Mouse (Mus musculus) CH12.LX (cell line): ENCODE data around the gene Stx1a. TPM values are rescaled to one million over a fixed set of nuclear protein-coding genes. Genes with fewer than 3 reads are reported as not detected.

Source experiments
- DNase-seq: peaks from one replicate; pipeline ENCODE4 v3.0.0-alpha.2; 2013; ENCODE audit errors: extremely low read depth
- H3K27ac ChIP-seq: 2 replicates; pipeline ENCODE4 v1.5.1; 2012; ENCODE audit warnings: low read depth, mild to moderate bottlenecking, control low read depth, moderate library complexity; ENCODE audit not compliant: insufficient read depth
- H3K27me3 ChIP-seq: replicated peaks from 2 replicates; pipeline ENCODE3; 2012; ENCODE audit warnings: inconsistent platforms
- H3K36me3 ChIP-seq, 2 experiments: replicated peaks in 1 of 2; 2 replicates each; pipeline versions ENCODE3 to v1.6.1; 2012; ENCODE audit warnings: inconsistent platforms in 1 of 2, low read length in 1 of 2, mild to moderate bottlenecking in 1 of 2, mixed read lengths in 1 of 2, moderate library complexity in 1 of 2; ENCODE audit not compliant: control insufficient read depth in 1 of 2, insufficient read depth in 1 of 2
- H3K4me1 ChIP-seq, 2 experiments: 2 replicates each; pipeline ENCODE4 v1.6.1; 2012; ENCODE audit warnings: inconsistent platforms in 1 of 2, moderate library complexity in 1 of 2; ENCODE audit not compliant: insufficient read depth in 2 of 2, control insufficient read depth in 1 of 2
- H3K4me2 ChIP-seq: 2 replicates; pipeline ENCODE4 v1.6.1; 2012; ENCODE audit warnings: low read depth, mild to moderate bottlenecking, control low read depth; ENCODE audit not compliant: poor library complexity, insufficient read depth, severe bottlenecking
- H3K4me3 ChIP-seq, 3 experiments: fragments of 150-350 bp in 1 of 3; sonication (generic) in 1 of 3; replicated peaks in 1 of 3; 2 replicates each; pipeline versions ENCODE3 to v1.5.1; 2011 to 2012; ENCODE audit warnings: low read depth in 2 of 3, low read length in 2 of 3, mild to moderate bottlenecking in 2 of 3, moderate library complexity in 2 of 3, control low read depth in 1 of 3, improper control_type of control experiment in 1 of 3, inconsistent platforms in 1 of 3, mixed read lengths in 1 of 3; ENCODE audit not compliant: poor library complexity in 1 of 3
- H3K79me2 ChIP-seq: replicated peaks from 2 replicates; pipeline ENCODE4 v1.6.1; 2012; ENCODE audit warnings: mild to moderate bottlenecking, moderate library complexity; ENCODE audit not compliant: control insufficient read depth, poor library complexity, insufficient read depth, severe bottlenecking; ENCODE audit errors: extremely low read depth
- H3K9ac ChIP-seq: 2 replicates; pipeline ENCODE4 v1.6.1; 2012; ENCODE audit warnings: low read depth, mild to moderate bottlenecking, control low read depth, moderate library complexity; ENCODE audit not compliant: insufficient read depth
- H3K9me3 ChIP-seq: replicated peaks from 2 replicates; pipeline ENCODE3; 2012; ENCODE audit warnings: low read length, inconsistent platforms, mixed read lengths
- BHLHE40 ChIP-seq: IDR thresholded peaks from 2 replicates; pipeline ENCODE4 v1.6.1; 2011; ENCODE audit warnings: mild to moderate bottlenecking, low read depth, low read length, improper control_type of control experiment
- CHD1 ChIP-seq: IDR thresholded peaks from 2 replicates; pipeline ENCODE4 v1.6.1; 2012; ENCODE audit warnings: low read depth, low read length, improper control_type of control experiment, inconsistent platforms
- CTCF ChIP-seq, 2 experiments: IDR thresholded peaks in 1 of 2; conservative IDR thresholded peaks in 1 of 2; 2 replicates each; pipeline ENCODE4 v1.5.1; 2011 to 2012; ENCODE audit warnings: low read depth in 2 of 2, low read length in 2 of 2, improper control_type of control experiment in 1 of 2, inconsistent platforms in 1 of 2, mild to moderate bottlenecking in 1 of 2, moderate library complexity in 1 of 2
- E2F4 ChIP-seq: IDR thresholded peaks from 2 replicates; pipeline ENCODE4 v1.6.1; 2011; ENCODE audit warnings: low read depth, low read length, improper control_type of control experiment; ENCODE audit not compliant: insufficient replicate concordance
- ELF1 ChIP-seq: IDR thresholded peaks from 2 replicates; pipeline ENCODE4 v1.6.1; 2014; ENCODE audit warnings: low read depth, mild to moderate bottlenecking, inconsistent platforms, low read length, improper control_type of control experiment
- EP300 ChIP-seq: IDR thresholded peaks from 2 replicates; pipeline ENCODE4 v1.6.1; 2011; ENCODE audit warnings: low read length, improper control_type of control experiment
- HCFC1 ChIP-seq: IDR thresholded peaks from 2 replicates; pipeline ENCODE4 v1.6.1; 2012; ENCODE audit warnings: low read depth, mild to moderate bottlenecking, inconsistent platforms, low read length, improper control_type of control experiment
- JUN ChIP-seq: IDR thresholded peaks from 2 replicates; pipeline ENCODE4 v1.6.1; 2011; ENCODE audit warnings: low read depth, mild to moderate bottlenecking, low read length, improper control_type of control experiment, moderate library complexity; ENCODE audit not compliant: insufficient read depth
- KAT2A ChIP-seq: IDR thresholded peaks from 2 replicates; pipeline ENCODE4 v1.6.1; 2012; ENCODE audit warnings: low read length, improper control_type of control experiment, inconsistent platforms; ENCODE audit not compliant: insufficient replicate concordance
- MAX ChIP-seq: IDR thresholded peaks from 2 replicates; pipeline ENCODE4 v1.6.1; 2011; ENCODE audit warnings: low read length, improper control_type of control experiment
- MEF2A ChIP-seq: IDR thresholded peaks from 2 replicates; pipeline ENCODE4 v1.6.1; 2014; ENCODE audit warnings: low read depth, mild to moderate bottlenecking, inconsistent platforms, low read length, improper control_type of control experiment, borderline replicate concordance
- MXI1 ChIP-seq: IDR thresholded peaks from 2 replicates; pipeline ENCODE4 v1.6.1; 2011; ENCODE audit warnings: mild to moderate bottlenecking, low read depth, low read length, improper control_type of control experiment
- NRF1 ChIP-seq: IDR thresholded peaks from 2 replicates; pipeline ENCODE4 v1.6.1; 2014; ENCODE audit warnings: low read depth, mild to moderate bottlenecking, inconsistent platforms, low read length, improper control_type of control experiment, moderate library complexity
- PAX5 ChIP-seq: IDR thresholded peaks from 2 replicates; pipeline ENCODE4 v1.6.1; 2012; ENCODE audit warnings: low read length, inconsistent platforms, mixed read lengths
- RAD21 ChIP-seq: IDR thresholded peaks from 2 replicates; pipeline ENCODE4 v1.6.1; 2011; ENCODE audit warnings: low read depth, mild to moderate bottlenecking, low read length, improper control_type of control experiment, moderate library complexity
- RCOR1 ChIP-seq: conservative IDR thresholded peaks from 2 replicates; pipeline ENCODE4 v1.6.1; 2012; ENCODE audit warnings: low read depth, mild to moderate bottlenecking, inconsistent platforms, low read length, improper control_type of control experiment
- TBP ChIP-seq: conservative IDR thresholded peaks from 2 replicates; pipeline ENCODE4 v1.6.1; 2011; ENCODE audit warnings: low read depth, low read length, improper control_type of control experiment
- TCF12 ChIP-seq: IDR thresholded peaks from 2 replicates; pipeline ENCODE4 v1.6.1; 2014; ENCODE audit warnings: low read depth, mild to moderate bottlenecking, inconsistent platforms, low read length, improper control_type of control experiment
- USF1 ChIP-seq: IDR thresholded peaks from 2 replicates; pipeline ENCODE4 v1.6.1; 2014; ENCODE audit warnings: low read depth, mild to moderate bottlenecking, inconsistent platforms, low read length, improper control_type of control experiment
- USF2 ChIP-seq: conservative IDR thresholded peaks from 2 replicates; pipeline ENCODE4 v1.6.1; 2011; ENCODE audit warnings: low read depth, low read length, improper control_type of control experiment
- ZC3H11A ChIP-seq: IDR thresholded peaks from 2 replicates; pipeline ENCODE4 v1.6.1; 2012; ENCODE audit warnings: low read depth, mild to moderate bottlenecking, inconsistent platforms, low read length, improper control_type of control experiment
- ZKSCAN1 ChIP-seq: IDR thresholded peaks from 2 replicates; pipeline ENCODE4 v1.6.1; 2012; ENCODE audit warnings: low read depth, inconsistent platforms, low read length, improper control_type of control experiment, borderline replicate concordance
- ZMIZ1 ChIP-seq: IDR thresholded peaks from 2 replicates; pipeline ENCODE4 v1.6.1; 2012; ENCODE audit warnings: low read depth, mild to moderate bottlenecking, inconsistent platforms, low read length, improper control_type of control experiment
- dilution Hi-C: fragments of 300-500 bp; cut with MboI; formaldehyde crosslinking; loops from 2 replicates; pipeline ENCODE4 v1.14.3; 2020; ENCODE audit warnings: low sequenced_read_pairs; ENCODE audit not compliant: extremely low pct_unique_long_range_greater_than_20kb, extremely low pct_ligation_motif_present
- in situ Hi-C: fragments of 300-500 bp; cut with MboI; formaldehyde crosslinking; loops from 3 replicates; pipeline ENCODE4 v1.14.3; 2019; ENCODE audit warnings: low sequenced_read_pairs, low pct_ligation_motif_present, low pct_unique_long_range_greater_than_20kb, mixed read lengths
- polyA plus RNA-seq: library from polyadenylated mRNA; unstranded; fragments of >175 nt; gene quantifications from 2 replicates; pipeline ENCODE4 v1.2.1, GENCODE M21; 2012; ENCODE audit warnings: low read depth; ENCODE audit not compliant: insufficient read length
- total RNA-seq, 2 experiments: library from RNA; depleted of rRNA; stranded (reverse); fragments of 300-350 nt in 1 of 2; fragments of >200 nt in 1 of 2; gene quantifications; 2 replicates each; pipeline ENCODE4 v1.2.3; 2012 to 2014

Gene Stx1a
- total and polyA plus RNA-seq, 3 experiments = 1.1 to 3.0 (median 2.0) TPM

- no peak overlapping the region for H3K4me2 ChIP-seq
- H3K36me3 ChIP-seq = peaks cover 0 to 60% of the 10 kb centered on the region in 2 experiments
- H3K9ac ChIP-seq = no peak overlapping the region
- H3K27me3 ChIP-seq = no peaks in the 10 kb centered on the region
- in situ Hi-C loops (no loop called here), dilution Hi-C loops (no loop called here)
- no peak for DNase-seq
- no peak overlapping the region for H3K27ac ChIP-seq
- H3K9me3 ChIP-seq = no peaks in the 10 kb centered on the region
- no peaks in the 10 kb centered on the region for H3K79me2 ChIP-seq
- TF ChIP-seq KAT2A (no peak), ZKSCAN1 (no peak), E2F4 (no peak), MEF2A (no peak), BHLHE40 (no peak), CTCF (conservative IDR thresholded peaks at IDR 0.05 in 1 of 2, IDR thresholded peaks at IDR 0.05 in 1 of 2; ENCODE audit: low read depth in 2 of 2, low read length in 2 of 2) (no peak), MXI1 (no peak), JUN (no peak), ZC3H11A (no peak), USF1 (no peak), PAX5 (no peak), TBP (no peak)
- no peak overlapping the region for H3K4me3 ChIP-seq
- H3K4me1 ChIP-seq = no peaks in the 10 kb centered on the region
Observed at GRCm38 (mm10) chr5:135042105-135042788, 19.0 kb downstream of the Stx1a start.

- no peak overlapping the region for H3K4me2 ChIP-seq
- no peaks in the 10 kb centered on the region for H3K4me1 ChIP-seq
- H3K36me3 ChIP-seq = peaks cover 0 to 54% of the 10 kb centered on the region in 2 experiments
- H3K4me3 ChIP-seq = no peak overlapping the region
- no peaks in the 10 kb centered on the region for H3K79me2 ChIP-seq
- no peak overlapping the region for H3K27ac ChIP-seq
- H3K27me3 ChIP-seq = no peaks in the 10 kb centered on the region
- TF ChIP-seq RCOR1 (no peak), MXI1 (no peak), USF2 (no peak), ZC3H11A (no peak), ZKSCAN1 (no peak), CHD1 (no peak), HCFC1 (no peak), RAD21 (no peak), ZMIZ1 (no peak), EP300 (no peak), TBP (no peak), NRF1 (no peak), JUN (no peak), TCF12 (no peak), ELF1 (no peak), MAX (no peak)
- in situ Hi-C loops (no loop called here), dilution Hi-C loops (no loop called here)
- H3K9ac ChIP-seq = no peak overlapping the region
- no peaks in the 10 kb centered on the region for H3K9me3 ChIP-seq
- no peak for DNase-seq
Observed at GRCm38 (mm10) chr5:135044575-135044974, 21.3 kb downstream of the Stx1a start.
